Mouse (Mus musculus) adipocyte (in vitro differentiated cells): ENCODE measurements around the gene Nop2.
A peak's percentile ranks its signal among the peaks of the same experiment; 100 is the strongest.
"Not testable (repeated sequence)": the region's sequence is repeated elsewhere in the genome, so short reads cannot be mapped to it uniquely, and the experiment has no call there.

Experiments used
- DNase-seq: peaks from one replicate; pipeline ENCODE4 v3.0.0-alpha.2; 2016; ENCODE audit warnings: low spot score

The Nop2 gene

GRCm38 (mm10) chr6:125154550-125154949, 22.8 kb downstream of the Nop2 start:
- peak; percentile 58 for DNase-seq

DNA sequence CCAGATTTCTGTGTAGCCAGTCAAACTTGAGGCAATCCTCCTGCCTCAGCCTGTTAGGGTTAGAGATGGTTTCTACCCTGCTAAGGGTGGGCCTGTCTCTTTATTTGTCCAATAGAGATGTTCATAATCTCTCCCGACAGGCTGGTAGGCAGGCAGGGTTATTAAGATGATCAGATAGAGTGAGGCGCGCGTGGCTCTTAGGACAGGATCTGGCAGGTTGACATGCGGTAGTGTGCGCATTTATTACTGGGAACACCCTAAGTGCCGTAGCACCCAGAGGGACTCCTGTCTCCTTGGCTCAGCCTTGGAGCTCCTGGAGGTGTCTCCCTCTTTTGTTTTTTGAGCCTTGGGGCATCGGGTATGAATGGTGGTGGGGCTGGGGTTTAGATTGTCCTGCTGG, 23.6 kb downstream of the Nop2 start:
- DNase-seq = no peak

- DNase-seq = no peak
These were observed 24.8 kb downstream of the Nop2 start for GRCm38 (mm10) chr6:125156491-125156890.

GRCm38 (mm10) chr6:125156903-125157614, 25.4 kb downstream of the Nop2 start:
- peak; percentile 40 for DNase-seq

- no peak for DNase-seq
These were observed 27.3 kb downstream of the Nop2 start for GRCm38 (mm10) chr6:125158944-125159492.

DNA sequence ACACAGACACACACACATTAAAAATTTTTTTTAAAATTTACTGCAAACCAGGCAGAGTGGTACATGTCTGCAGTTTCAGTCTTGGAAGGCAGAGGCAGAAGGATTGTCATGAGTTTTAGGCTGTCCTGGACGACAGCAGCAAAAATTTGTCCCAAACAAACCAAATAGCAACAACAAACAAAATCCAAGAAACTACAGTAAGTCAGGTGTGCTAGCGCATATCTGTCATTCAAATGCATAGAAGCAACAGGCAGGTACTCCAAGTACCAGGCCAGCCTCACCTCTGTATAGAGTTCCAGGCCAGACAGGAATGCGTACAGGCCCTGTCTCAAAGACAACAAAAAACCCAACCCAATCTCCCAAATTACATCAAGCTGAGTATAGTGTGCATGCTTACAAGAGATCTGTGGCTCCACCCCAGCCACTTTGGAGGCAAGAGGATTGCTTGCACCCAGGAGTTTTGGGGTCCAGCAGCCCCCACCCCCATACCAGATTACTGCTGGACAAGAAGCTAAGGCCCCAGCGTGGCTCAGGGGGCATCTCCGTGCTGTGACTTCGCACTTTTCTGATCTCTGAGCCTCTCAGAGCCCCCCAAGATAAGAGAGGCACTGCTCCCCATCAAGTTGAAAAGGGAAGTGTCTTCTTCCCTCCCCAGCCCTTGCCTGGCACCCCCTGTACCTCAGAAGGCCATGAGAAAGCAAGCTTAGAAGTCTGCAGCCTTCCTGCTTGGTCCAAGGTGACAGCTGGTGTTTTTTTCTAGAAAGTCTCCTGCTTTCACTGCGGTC, 28.3 kb downstream of the Nop2 start:
- DNase-seq = no peak

DNA sequence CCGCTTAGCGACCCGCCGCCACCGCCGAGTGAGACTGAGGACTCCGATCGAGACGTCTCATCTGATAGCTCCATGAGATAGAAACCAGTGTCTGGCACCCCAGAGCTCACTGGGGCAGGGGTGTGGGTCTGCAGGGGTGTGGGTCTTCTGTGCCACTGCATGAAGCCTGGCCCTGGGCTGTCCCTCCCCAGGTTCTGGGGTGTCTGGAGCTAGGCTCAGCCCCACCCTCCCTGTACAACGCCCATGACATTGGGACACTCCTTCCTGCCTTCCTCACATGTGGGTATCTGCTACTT, 28.8 kb downstream of the Nop2 start:
- DNase-seq = no peak

GRCm38 (mm10) chr6:125160854-125161760, 29.4 kb downstream of the Nop2 start:
- DNase-seq = peak; percentile 88

DNA sequence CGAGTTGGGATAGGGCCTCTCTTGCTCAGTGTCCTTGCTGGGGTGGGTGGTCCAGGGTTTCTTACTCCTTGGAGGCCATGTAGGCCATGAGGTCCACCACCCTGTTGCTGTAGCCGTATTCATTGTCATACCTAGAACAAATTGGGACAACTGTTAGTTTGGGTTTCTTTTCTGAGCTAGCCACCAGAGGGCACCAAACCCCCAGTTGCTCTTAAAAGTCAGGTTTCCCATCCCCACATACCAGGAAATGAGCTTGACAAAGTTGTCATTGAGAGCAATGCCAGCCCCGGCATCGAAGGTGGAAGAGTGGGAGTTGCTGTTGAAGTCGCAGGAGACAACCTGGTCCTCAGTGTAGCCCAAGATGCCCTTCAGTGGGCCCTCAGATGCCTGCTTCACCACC, 30.3 kb downstream of the Nop2 start:
- peak; percentile 86 for DNase-seq

DNA sequence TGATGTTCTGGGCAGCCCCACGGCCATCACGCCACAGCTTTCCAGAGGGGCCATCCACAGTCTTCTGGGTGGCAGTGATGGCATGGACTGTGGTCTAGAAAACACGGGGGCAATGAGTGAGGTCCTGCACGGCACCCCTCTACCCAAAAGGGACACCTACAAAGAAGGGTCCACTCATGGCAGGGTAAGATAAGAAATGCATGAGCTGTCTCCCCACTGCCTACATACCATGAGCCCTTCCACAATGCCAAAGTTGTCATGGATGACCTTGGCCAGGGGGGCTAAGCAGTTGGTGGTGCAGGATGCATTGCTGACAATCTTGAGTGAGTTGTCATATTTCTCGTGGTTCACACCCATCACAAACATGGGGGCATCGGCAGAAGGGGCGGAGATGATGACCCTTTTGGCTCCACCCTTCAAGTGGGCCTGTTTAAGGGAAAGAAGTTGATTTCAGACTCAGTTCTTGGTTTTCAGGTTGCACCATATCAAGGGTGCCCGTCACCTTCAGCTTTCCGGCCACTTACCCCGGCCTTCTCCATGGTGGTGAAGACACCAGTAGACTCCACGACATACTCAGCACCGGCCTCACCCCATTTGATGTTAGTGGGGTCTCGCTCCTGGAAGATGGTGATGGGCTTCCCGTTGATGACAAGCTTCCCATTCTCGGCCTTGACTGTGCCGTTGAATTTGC, 31.1 kb downstream of the Nop2 start:
- not testable (repeated sequence) for DNase-seq

DNA sequence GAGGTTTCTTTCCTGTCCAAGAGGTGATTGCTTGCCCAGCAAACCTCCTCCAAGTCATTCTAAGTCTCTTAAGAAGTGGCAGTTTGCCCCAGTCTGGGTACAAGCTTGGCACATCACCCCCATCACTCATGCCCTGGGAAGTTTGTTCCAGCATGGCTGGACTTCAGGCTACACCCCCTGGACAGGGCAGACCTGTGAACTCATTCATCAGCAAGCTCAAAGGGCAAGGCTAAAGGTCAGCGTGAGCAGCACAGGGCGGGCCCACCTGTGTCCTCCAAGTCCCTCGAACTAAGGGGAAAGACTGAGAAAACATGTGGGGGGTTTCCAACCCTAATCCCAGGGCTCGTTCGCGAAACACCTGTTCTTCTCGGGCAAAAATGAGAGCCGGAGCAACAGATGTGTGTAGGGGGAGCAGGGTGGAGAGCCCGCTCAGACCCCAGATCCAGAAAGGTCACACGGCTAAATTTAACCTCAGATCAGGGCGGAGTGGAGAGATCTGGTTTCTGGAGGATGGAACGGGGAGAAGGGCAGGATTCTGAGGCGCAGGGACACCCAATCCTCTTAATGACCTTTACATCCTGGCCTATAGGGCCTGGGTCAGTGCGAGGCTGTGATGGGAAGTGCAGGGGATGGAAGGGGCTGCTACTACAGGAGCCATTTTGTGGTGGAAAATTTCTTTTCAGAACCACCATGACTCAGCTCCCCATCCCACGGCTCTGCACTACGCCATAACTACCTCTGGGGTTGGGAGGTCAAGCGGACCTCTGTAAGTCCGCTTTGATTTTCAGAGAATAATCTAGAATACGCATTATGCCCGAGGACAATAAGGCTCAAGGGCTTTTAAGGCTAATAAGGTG, 32.3 kb downstream of the Nop2 start:
- DNase-seq = peak; percentile 77

- DNase-seq = peak; percentile 59
These were observed 33.1 kb downstream of the Nop2 start for GRCm38 (mm10) chr6:125164672-125165327.

DNA sequence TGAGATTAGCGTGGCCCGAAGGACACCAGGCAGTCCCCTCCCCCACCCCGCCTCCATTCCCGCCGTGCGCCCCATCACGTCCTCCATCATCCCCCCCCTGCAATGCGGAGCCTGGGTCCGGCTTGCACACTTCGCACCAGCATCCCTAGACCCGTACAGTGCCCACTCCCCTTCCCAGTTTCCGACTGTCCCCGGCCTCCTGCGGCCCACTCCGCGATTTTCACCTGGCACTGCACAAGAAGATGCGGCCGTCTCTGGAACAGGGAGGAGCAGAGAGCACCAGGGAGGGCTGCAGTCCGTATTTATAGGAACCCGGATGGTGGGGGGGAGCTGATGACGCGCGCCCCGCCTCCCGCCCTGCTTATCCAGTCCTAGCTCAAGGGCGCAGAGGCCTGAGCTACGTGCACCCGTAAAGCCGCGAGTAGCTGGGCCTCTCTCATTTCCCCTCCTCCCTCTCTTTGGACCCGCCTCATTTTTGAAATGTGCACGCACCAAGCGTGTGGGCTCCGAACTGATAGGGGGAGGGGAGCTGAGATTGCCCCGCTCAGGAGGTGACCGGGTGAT, 33.7 kb downstream of the Nop2 start:
- DNase-seq = peak; percentile 99

DNA sequence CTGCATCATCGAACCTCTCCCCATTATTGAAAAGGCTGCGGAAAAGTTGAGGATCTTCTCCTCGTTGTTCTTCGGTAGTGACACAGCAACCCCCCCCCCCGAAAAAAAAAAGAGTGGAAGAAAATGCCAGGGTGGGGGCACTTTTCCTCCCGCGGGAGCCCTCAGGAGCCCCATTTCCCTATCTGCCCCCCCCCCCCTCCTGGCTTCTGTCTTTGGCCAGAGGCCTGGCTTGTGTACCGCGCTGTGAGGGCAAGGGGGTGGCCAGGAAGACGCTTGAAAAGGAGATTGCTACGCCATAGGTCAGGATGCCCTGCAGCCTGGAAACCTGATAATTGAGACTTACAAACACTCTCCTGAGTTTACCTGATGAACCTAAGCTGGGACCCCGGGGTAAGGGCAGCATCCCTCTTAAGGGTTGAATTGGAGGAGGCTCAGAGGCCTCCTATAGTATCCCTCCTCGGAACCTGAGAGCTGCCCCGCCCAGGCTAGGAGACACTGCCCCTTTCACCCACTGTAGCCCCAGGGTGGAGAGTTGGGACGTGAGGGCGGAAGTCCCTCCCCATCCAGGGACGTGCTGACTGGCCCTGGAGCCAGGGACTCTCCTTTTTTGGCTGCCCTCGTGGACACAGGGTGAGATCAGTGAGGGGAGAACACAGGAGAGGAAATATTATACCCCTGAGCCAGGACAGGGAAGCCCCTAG, 34.5 kb downstream of the Nop2 start, which contains the start of gene Gapdh:
Gene Gapdh (minus strand): TSS at position 417 of the 701 bp plus-strand sequence.
- DNase-seq = peak; percentile 97

DNA sequence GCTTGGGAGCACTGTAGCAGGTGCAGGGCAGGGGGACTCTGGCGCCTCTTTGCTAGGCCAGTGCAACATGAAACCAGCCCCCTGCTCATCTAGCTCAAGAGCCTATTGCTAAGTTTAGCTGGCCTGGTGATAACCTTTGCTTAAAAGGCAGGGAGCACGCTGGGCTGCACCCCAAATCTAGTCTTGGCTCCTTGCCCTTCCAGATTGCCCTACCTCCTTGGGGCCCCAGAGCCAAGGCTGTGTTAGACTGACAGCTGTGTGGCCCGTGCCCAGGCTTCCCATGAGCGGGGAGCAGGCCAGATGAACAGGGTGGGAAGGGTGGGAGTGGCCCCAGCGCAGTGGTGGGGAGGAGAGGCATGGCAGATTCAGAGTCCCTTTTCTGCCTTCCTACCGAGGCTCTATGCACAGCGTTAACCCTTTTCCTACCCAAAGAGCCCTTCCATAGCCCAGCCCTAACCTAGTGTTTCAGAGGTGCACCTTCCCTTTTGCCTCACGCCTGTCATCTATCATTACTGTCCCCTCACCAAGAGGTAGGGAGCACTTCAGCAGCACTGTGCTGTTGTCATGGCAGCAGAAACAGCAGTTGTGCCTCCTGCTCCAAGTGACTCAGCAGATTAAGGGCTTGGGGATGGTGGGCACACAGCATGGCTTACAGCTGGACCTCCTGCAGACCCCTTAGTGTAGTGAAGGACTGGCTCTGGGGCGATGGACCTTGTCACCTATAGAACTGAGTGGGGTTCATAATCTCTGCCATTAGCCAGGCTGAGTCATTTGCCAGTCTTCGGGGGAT, 35.3 kb downstream of the Nop2 start:
- DNase-seq = peak; percentile 72

DNA sequence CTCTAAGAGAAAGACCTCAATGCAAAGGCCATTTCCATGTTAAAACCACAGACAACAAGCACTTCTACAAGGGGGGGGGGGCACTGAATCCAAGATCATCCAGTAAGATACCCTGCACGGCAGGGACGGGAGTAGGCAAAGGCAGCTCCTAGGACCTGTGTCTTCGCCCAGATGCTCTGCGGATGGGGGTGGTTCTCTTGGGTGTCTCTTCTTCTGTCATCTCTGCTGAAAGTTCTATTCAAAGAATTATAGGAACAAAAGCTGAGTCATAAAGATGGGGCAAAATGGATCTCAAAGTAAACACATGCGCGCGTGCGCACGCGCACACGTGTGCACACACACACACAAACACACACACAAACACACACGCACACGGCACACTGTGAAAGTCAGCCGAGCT, 36.4 kb downstream of the Nop2 start:
- no peak for DNase-seq

DNA sequence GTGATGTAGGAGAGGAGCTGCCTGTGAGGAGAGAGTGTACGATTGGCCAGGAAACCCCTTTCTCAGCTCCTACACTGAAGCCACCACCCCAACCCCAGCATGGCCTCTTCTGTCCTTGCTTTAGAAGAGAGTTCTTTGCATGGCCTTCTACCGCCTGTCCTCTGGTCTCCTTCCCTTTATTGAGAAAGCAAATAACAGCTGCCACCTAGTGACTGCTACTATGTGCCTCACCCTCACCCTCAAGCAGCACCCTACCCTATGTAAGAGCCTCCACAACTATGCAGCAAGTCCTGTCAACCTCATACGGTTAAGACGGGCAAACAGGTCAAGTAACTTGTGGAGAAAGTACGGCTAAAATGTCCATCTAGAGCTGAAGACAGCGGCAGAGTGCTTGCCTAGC, 38.5 kb downstream of the Nop2 start:
- peak; percentile 47 for DNase-seq

GRCm38 (mm10) chr6:125172474-125172873, 40.8 kb downstream of the Nop2 start:
- no peak for DNase-seq
